In the genomic region with DNA sequence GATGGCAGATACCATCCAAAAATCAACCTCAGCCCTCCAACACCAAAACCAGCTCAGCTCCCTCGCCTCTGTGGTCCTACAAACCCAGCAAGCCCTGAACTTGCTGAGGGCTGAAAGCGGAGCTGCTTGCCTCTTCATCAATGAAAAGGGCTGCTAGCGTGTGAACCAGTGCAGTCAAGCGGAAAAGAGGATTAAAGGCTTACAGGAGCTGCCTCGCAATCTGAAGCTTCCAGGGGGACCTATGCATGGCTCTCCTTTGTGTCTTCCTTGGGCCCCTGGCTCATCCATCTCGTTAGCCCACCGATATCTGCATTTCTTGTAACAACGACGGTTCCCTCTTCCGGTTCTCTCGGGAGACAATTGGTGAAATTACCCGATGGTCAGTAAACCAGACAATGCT, we compare ENCODE assay signal across 7 mouse cellular contexts.
DNase-seq lines count a peak whose midpoint lies in the region; ATAC-seq lines count a peak whose summit lies in the region.

No protein-coding gene starts in this region.

- peak overlapping the region; percentile 96 for H3K27ac ChIP-seq in lung, embryonic 16.5 days (ENCODE audit: low read length)
- no peak overlapping the region for H3K27ac ChIP-seq in embryonic facial prominence, embryonic 11.5 days (replicated peaks; ENCODE audit: low read depth, low read length)
- no peak overlapping the region for H3K27ac ChIP-seq in limb, embryonic 13.5 days
- no peak overlapping the region for H3K27ac ChIP-seq in stomach, embryonic 15.5 days

- H3K4me2 ChIP-seq in lung, embryonic 16.5 days (ENCODE audit: low read depth, low read length) = peak overlapping the region; percentile 26
- H3K4me2 ChIP-seq in embryonic facial prominence, embryonic 11.5 days (ENCODE audit: low read depth, low read length) = peak overlapping the region; percentile 6
- H3K4me2 ChIP-seq in limb, embryonic 13.5 days (replicated peaks) = peak overlapping the region; percentile 35
- H3K4me2 ChIP-seq in stomach, embryonic 15.5 days = peak overlapping the region; percentile 21

- no peak overlapping the region; the same call in 1 of the 2 replicates for H3K4me3 ChIP-seq in lung, embryonic 16.5 days (ENCODE audit: low read length)
- no peak overlapping the region for H3K4me3 ChIP-seq in embryonic facial prominence, embryonic 11.5 days (ENCODE audit: low read depth, low read length)
- no peak overlapping the region for H3K4me3 ChIP-seq in limb, embryonic 13.5 days
- no peak overlapping the region for H3K4me3 ChIP-seq in stomach, embryonic 15.5 days (replicated peaks)

- no peak for DNase-seq in lung, postnatal 36 days
- DNase-seq in embryonic facial prominence, embryonic 11.5 days (ENCODE audit: low spot score) = peak; percentile 73
- no peak for DNase-seq in adrenal gland, adult 2 months

- no peaks in the 10 kb centered on the region for H3K9me3 ChIP-seq in lung, embryonic 16.5 days (ENCODE audit: control insufficient read depth, low read length)
- H3K9me3 ChIP-seq in embryonic facial prominence, embryonic 11.5 days (replicated peaks; ENCODE audit: control insufficient read depth, low read length) = no peaks in the 10 kb centered on the region
- no peaks in the 10 kb centered on the region for H3K9me3 ChIP-seq in limb, embryonic 13.5 days
- H3K9me3 ChIP-seq in stomach, embryonic 15.5 days = no peaks in the 10 kb centered on the region

- no peak overlapping the region for H3K9ac ChIP-seq in lung, embryonic 16.5 days (ENCODE audit: low read length)
- H3K9ac ChIP-seq in embryonic facial prominence, embryonic 11.5 days (replicated peaks; ENCODE audit: low read length) = no peak overlapping the region
- H3K9ac ChIP-seq in limb, embryonic 13.5 days = no peak overlapping the region
- H3K9ac ChIP-seq in stomach, embryonic 15.5 days = no peak overlapping the region

- ATAC-seq in lung, embryonic 16.5 days (ENCODE audit: low read depth) = no peak
- peak; percentile 36; the same call in 1 of the 2 replicates for ATAC-seq in embryonic facial prominence, embryonic 11.5 days (replicated peaks; ENCODE audit: insufficient number of reproducible peaks, low FRiP score, low TSS enrichment, low read depth)
- ATAC-seq in limb, embryonic 13.5 days (ENCODE audit: low FRiP score, low read depth) = no peak
- ATAC-seq in stomach, embryonic 15.5 days (ENCODE audit: insufficient read depth, low FRiP score, low read depth) = no peak
- no peak for ATAC-seq in megakaryocyte, adult 5-6 weeks (ENCODE audit: poor library complexity, severe bottlenecking)

- H3K4me1 ChIP-seq in lung, embryonic 16.5 days (replicated peaks; ENCODE audit: control insufficient read depth, insufficient read depth, low read length) = peaks cover 10% of the 10 kb centered on the region; the same call in 1 of the 2 replicates
- H3K4me1 ChIP-seq in embryonic facial prominence, embryonic 11.5 days (ENCODE audit: control insufficient read depth, insufficient read depth, low read length) = no peaks in the 10 kb centered on the region
- peaks cover 16% of the 10 kb centered on the region for H3K4me1 ChIP-seq in limb, embryonic 13.5 days
- 0 out of 2 replicates have a peak, but pooled peaks cover 5% of the 10 kb centered on the region for H3K4me1 ChIP-seq in stomach, embryonic 15.5 days

- no peaks in the 10 kb centered on the region for H3K36me3 ChIP-seq in lung, embryonic 16.5 days (ENCODE audit: control insufficient read depth, insufficient read depth, low read length)
- H3K36me3 ChIP-seq in embryonic facial prominence, embryonic 11.5 days (replicated peaks; ENCODE audit: control insufficient read depth, insufficient read depth, low read depth, low read length) = no peaks in the 10 kb centered on the region
- H3K36me3 ChIP-seq in limb, embryonic 13.5 days = no peaks in the 10 kb centered on the region
- H3K36me3 ChIP-seq in stomach, embryonic 15.5 days = no peaks in the 10 kb centered on the region

- H3K27me3 ChIP-seq in lung, embryonic 16.5 days (ENCODE audit: control insufficient read depth, insufficient read depth, low read depth, low read length) = no peaks in the 10 kb centered on the region
- H3K27me3 ChIP-seq in embryonic facial prominence, embryonic 11.5 days (ENCODE audit: control insufficient read depth, insufficient read depth, low read length) = no peaks in the 10 kb centered on the region
- H3K27me3 ChIP-seq in limb, embryonic 13.5 days = peaks cover 4% of the 10 kb centered on the region; the same call in 1 of the 2 replicates
- H3K27me3 ChIP-seq in stomach, embryonic 15.5 days (replicated peaks) = no peaks in the 10 kb centered on the region

- 29% methylated on average over 12 of the region's 12 CpGs for WGBS in lung, embryonic 16.5 days
- WGBS in embryonic facial prominence, embryonic 11.5 days = 5% methylated on average over 12 of the region's 12 CpGs
- 18% methylated on average over 12 of the region's 12 CpGs for WGBS in limb, embryonic 13.5 days
- 29% methylated on average over 12 of the region's 12 CpGs for WGBS in stomach, embryonic 15.5 days
